Mouse (Mus musculus) neutrophil, adult 59 days (primary cell): ENCODE data around the gene Kcna4. TPM values are rescaled to one million over a fixed set of nuclear protein-coding genes. Genes with fewer than 3 reads are reported as not detected.

Experiments used
- total RNA-seq, 2 experiments: library from RNA; stranded (reverse); gene quantifications; 1 replicate in 1 of 2; 2 replicates in 1 of 2; pipeline ENCODE4 v1.2.4; 2023

Gene Kcna4
- not detected for total RNA-seq

GRCm38 (mm10) chr2:107289990-107290696 is at the start of gene Kcna4:
Gene Kcna4, plus strand, starts transcription at chr2:107290639.

Other genes with a start within 250 kb of the Kcna4 start
- not detected for gene Fshb, start 231.0 kb upstream of the Kcna4 start, total RNA-seq